Mouse (Mus musculus) spleen, adult 2 months (tissue): ENCODE data around the gene Myh7.

Source experiments
- CTCF ChIP-seq: fragments of 200-500 bp; IDR thresholded peaks from 2 replicates; pipeline ENCODE4 v1.5.1; 2011; ENCODE audit warnings: mild to moderate bottlenecking, inconsistent platforms; ENCODE audit not compliant: insufficient read depth, insufficient read length, insufficient replicate concordance; ENCODE audit errors: extremely low read depth
- POLR2A ChIP-seq: fragments of 200-500 bp; IDR thresholded peaks from 2 replicates; pipeline ENCODE4 v1.6.1; 2011; ENCODE audit warnings: low read depth, low read length, inconsistent platforms

GRCm38 (mm10) chr14:55006541-55006940 lies 12.1 kb upstream of the Myh7 start:
- TF ChIP-seq POLR2A (no peak), CTCF (no peak)
